Mouse (Mus musculus) kidney, postnatal 0 days (tissue): ENCODE measurements around the gene Ino80b. TPM values are rescaled to one million over a fixed set of nuclear protein-coding genes. Genes with fewer than 3 reads are reported as not detected.

Source experiments
- ATAC-seq: fragments of 200-750 bp; cut with Nextera tagmentation; replicated peaks from 2 replicates; pipeline ENCODE4 v1.8.0; 2017; ENCODE audit warnings: low read depth, moderate number of reproducible peaks, moderate TSS enrichment, moderate library complexity; ENCODE audit not compliant: low FRiP score
- DNase-seq: peaks from one replicate; pipeline ENCODE4 v3.0.0-alpha.2; 2016; ENCODE audit warnings: low spot score
- H3K27ac ChIP-seq: fragments of 300-500 bp; sonication (generic); 2 replicates; pipeline ENCODE4 v1.5.1; 2014; ENCODE audit warnings: mild to moderate bottlenecking
- H3K27me3 ChIP-seq: fragments of 300-500 bp; sonication (generic); 2 replicates; pipeline ENCODE4 v1.6.1; 2014; ENCODE audit warnings: low read length, mixed read lengths; ENCODE audit not compliant: insufficient read depth
- H3K36me3 ChIP-seq: fragments of 300-500 bp; sonication (generic); 2 replicates; pipeline ENCODE4 v1.6.1; 2014; ENCODE audit warnings: low read length, mixed read lengths; ENCODE audit not compliant: insufficient read depth
- H3K4me1 ChIP-seq: fragments of 300-500 bp; sonication (generic); replicated peaks from 2 replicates; pipeline ENCODE4 v1.6.1; 2014; ENCODE audit warnings: antibody characterized with exemption, low read length, mixed read lengths; ENCODE audit not compliant: insufficient read depth
- H3K4me2 ChIP-seq: fragments of 300-500 bp; sonication (generic); 2 replicates; pipeline ENCODE4 v1.6.1; 2014; ENCODE audit warnings: mild to moderate bottlenecking, low read length, moderate library complexity, mixed read lengths
- H3K4me3 ChIP-seq: fragments of 300-500 bp; sonication (generic); replicated peaks from 2 replicates; pipeline ENCODE4 v1.5.1; 2014; ENCODE audit warnings: low read depth, low read length
- H3K9ac ChIP-seq: fragments of 300-500 bp; sonication (generic); 2 replicates; pipeline ENCODE4 v1.6.1; 2014; ENCODE audit warnings: low read depth, low read length
- H3K9me3 ChIP-seq: fragments of 300-500 bp; sonication (generic); replicated peaks from 2 replicates; pipeline ENCODE4 v1.6.1; 2016; ENCODE audit warnings: low read length, inconsistent platforms, mixed read lengths
- CTCF ChIP-seq: IDR thresholded peaks from 2 replicates; pipeline ENCODE4 v1.5.1; 2016; ENCODE audit warnings: antibody characterized with exemption, low read depth, mild to moderate bottlenecking, moderate library complexity
- WGBS: fragments of 180-500 bp; shearing (Covaris S2); extraction: QIAGEN DNeasy Blood & Tissue Kit; methylation state at CpG from one replicate; pipeline ENCODE4 v1.1.7; 2014; 5-methylcytosine and 5-hydroxymethylcytosine counted together
- polyA plus RNA-seq: library from polyadenylated mRNA; unstranded; fragments of >200 nt; fragmentation: Nextera tagmentation; extraction: Ambion mirVana; gene quantifications from 2 replicates; pipeline ENCODE4 v1.2.1, GENCODE M21; 2015

Ino80b gene
- polyA plus RNA-seq, 1 experiment from 2014 or later, result 16.2 TPM

- Histone ChIP-seq H3K36me3 (0 out of 2 replicates have a peak, but pooled peaks cover 5% of the 10 kb centered on the region), H3K4me3 (peak within 1 kb of the TSS; percentile 68), H3K9ac (peak within 1 kb of the TSS; percentile 73), H3K27me3 (no peaks in the 10 kb centered on the region), H3K4me2 (peak within 1 kb of the TSS; percentile 80), H3K9me3 (no peaks in the 10 kb centered on the region), H3K4me1 (peaks cover 43% of the 10 kb centered on the region), H3K27ac (peak within 1 kb of the TSS; percentile 93)
- under 1% methylated on average over 38 of the region's 38 CpGs for WGBS
- TF ChIP-seq CTCF, result peak; percentile 3; the same call in 1 of the 2 replicates
- DNase-seq, result peak; percentile 100
- ATAC-seq, result peak; percentile 95
Observed at GRCm38 (mm10) chr6:83120930-83121862, 4.0 kb downstream of the Ino80b start, which contains the start of gene Wbp1. Gene Wbp1, minus strand, starts transcription at chr6:83121559.

- peaks cover 47% of the 10 kb centered on the region for H3K4me1 ChIP-seq
Observed at GRCm38 (mm10) chr6:83119734-83120051, 5.5 kb downstream of the Ino80b start.

GRCm38 (mm10) chr6:83118825-83119733 is 6.2 kb downstream of the Ino80b start:
- ATAC-seq (no peak), DNase-seq (no peak)
- Histone ChIP-seq H3K4me1 (peaks cover 42% of the 10 kb centered on the region), H3K9ac (peak overlapping the region; percentile 43; the same call in 1 of the 2 replicates), H3K36me3 (0 out of 2 replicates have a peak, but pooled peaks cover 5% of the 10 kb centered on the region), H3K9me3 (no peaks in the 10 kb centered on the region), H3K27ac (no peak overlapping the region), H3K4me2 (no peak overlapping the region), H3K27me3 (no peaks in the 10 kb centered on the region), H3K4me3 (no peak overlapping the region)
- WGBS, result 55% methylated on average over 14 of the region's 14 CpGs
- TF ChIP-seq CTCF, result no peak

More at GRCm38 (mm10) chr6:83119734-83120051, 5.5 kb downstream of the Ino80b start:
- DNase-seq, result no peak
- no peak for TF ChIP-seq CTCF
- H3K36me3 ChIP-seq, result 0 out of 2 replicates have a peak, but pooled peaks cover 5% of the 10 kb centered on the region
- ATAC-seq, result no peak
- peak overlapping the region; percentile 43; the same call in 1 of the 2 replicates for H3K9ac ChIP-seq
- H3K27ac ChIP-seq, result no peak overlapping the region
- H3K4me3 ChIP-seq, result no peak overlapping the region
- 54% methylated on average over 7 of the region's 7 CpGs for WGBS
- no peaks in the 10 kb centered on the region for H3K9me3 ChIP-seq
- H3K4me2 ChIP-seq, result peak overlapping the region; percentile 63
- no peaks in the 10 kb centered on the region for H3K27me3 ChIP-seq

- 75% methylated on average over 11 of the region's 11 CpGs for WGBS
- Histone ChIP-seq H3K4me1 (peaks cover 40% of the 10 kb centered on the region), H3K27ac (no peak overlapping the region)
Observed at GRCm38 (mm10) chr6:83118369-83118768, 6.9 kb downstream of the Ino80b start.

GRCm38 (mm10) chr6:83117616-83118015 is 7.6 kb downstream of the Ino80b start:
- Histone ChIP-seq H3K4me1 (peaks cover 34% of the 10 kb centered on the region), H3K36me3 (0 out of 2 replicates have a peak, but pooled peaks cover 5% of the 10 kb centered on the region), H3K9ac (no peak overlapping the region), H3K4me3 (no peak overlapping the region), H3K4me2 (no peak overlapping the region), H3K27me3 (no peaks in the 10 kb centered on the region), H3K9me3 (no peaks in the 10 kb centered on the region), H3K27ac (no peak overlapping the region)
- TF ChIP-seq CTCF, result no peak
- 86% methylated on average over 13 of the region's 13 CpGs for WGBS
- ATAC-seq (no peak), DNase-seq (no peak)

More at GRCm38 (mm10) chr6:83118369-83118768, 6.9 kb downstream of the Ino80b start:
- H3K36me3 ChIP-seq, result 0 out of 2 replicates have a peak, but pooled peaks cover 5% of the 10 kb centered on the region
- no peak for DNase-seq
- H3K9ac ChIP-seq, result no peak overlapping the region
- no peak overlapping the region for H3K4me3 ChIP-seq
- H3K27me3 ChIP-seq, result no peaks in the 10 kb centered on the region
- no peak overlapping the region for H3K4me2 ChIP-seq
- H3K9me3 ChIP-seq, result no peaks in the 10 kb centered on the region
- no peak for TF ChIP-seq CTCF
- no peak for ATAC-seq

- no peak for TF ChIP-seq CTCF
- Histone ChIP-seq H3K27me3 (no peaks in the 10 kb centered on the region), H3K27ac (no peak overlapping the region), H3K9me3 (no peaks in the 10 kb centered on the region), H3K4me2 (no peak overlapping the region), H3K36me3 (0 out of 2 replicates have a peak, but pooled peaks cover 5% of the 10 kb centered on the region), H3K4me3 (no peak overlapping the region), H3K4me1 (peaks cover 29% of the 10 kb centered on the region), H3K9ac (no peak overlapping the region)
- ATAC-seq (no peak), DNase-seq (no peak)
- 73% methylated on average over 4 of the region's 4 CpGs for WGBS
Observed at GRCm38 (mm10) chr6:83117165-83117438, 8.1 kb downstream of the Ino80b start.
